Mouse (Mus musculus): Measurements from ENCODE around the gene Grb2.

The Grb2 gene

DNA sequence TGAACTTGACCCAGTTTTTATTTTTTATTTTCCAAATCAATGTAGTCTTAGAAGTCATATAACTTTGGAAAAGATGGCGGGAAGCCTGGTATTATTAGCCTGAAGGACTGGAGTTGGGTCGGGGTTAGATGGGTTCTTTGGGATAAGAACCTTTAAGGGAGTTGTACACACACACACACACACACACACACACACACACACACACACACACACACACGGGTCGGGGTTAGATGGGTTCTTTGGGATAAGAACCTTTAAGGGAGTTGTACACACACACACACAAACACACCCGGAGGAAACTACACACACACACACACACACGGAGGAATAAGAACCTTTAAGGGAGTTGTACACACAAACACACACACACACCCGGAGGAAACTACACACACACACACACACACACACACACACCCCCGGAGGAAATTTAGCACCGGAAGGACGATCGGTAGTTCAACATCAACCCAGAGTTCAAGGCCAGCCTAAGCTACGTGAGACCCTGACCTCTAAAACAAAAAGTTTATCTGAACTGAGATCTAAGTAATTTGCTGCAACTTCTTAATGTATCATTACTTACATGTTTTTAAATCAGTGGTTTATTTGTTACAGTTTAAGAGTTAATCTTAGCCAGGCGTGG is 79.8 kb downstream of the Grb2 start:
- no peak for DNase-seq (ENCODE audit: low read depth, low spot score)

DNA sequence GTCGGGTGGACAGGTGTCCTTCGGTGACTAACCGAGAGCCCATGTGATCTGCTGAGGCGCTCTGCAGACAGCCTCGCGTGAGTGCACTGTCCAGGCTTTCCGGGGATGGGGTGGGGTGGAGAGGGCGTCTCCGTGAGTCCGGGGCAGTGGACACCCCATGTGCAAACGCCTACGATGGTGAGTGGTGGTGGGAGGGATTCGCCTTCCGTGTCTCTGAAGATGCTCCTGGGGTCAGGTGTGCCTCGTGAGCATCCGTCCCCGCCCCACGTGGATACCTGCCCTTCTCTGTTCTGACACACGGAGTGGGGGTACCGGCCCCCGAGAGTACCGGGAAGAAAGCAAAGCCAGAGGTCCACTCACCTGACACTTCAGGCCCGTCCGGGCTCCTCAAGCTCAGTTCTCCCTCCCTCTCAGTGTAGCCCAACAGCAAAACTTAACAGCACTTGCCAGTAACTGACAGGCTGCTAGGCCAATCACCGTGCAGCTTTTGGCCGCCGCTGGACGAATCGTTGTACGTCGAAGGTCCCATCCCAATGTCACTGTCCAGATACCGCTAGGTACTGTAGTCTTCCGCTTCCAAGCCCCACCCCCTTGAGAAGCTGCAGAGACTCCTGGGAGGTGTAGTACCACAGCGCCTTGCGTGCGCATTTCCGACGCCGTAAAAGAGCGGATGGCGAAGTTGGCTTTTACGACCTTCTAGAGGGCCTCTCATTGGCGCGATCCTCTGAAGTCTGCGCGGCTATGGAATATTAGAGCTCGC is 80.5 kb downstream of the Grb2 start, which contains the start of gene Slc25a19:
Gene Slc25a19, minus strand, starts transcription at position 591 of the 760 bp plus-strand sequence.
- peak; percentile 99 for DNase-seq (ENCODE audit: low read depth, low spot score)

DNA sequence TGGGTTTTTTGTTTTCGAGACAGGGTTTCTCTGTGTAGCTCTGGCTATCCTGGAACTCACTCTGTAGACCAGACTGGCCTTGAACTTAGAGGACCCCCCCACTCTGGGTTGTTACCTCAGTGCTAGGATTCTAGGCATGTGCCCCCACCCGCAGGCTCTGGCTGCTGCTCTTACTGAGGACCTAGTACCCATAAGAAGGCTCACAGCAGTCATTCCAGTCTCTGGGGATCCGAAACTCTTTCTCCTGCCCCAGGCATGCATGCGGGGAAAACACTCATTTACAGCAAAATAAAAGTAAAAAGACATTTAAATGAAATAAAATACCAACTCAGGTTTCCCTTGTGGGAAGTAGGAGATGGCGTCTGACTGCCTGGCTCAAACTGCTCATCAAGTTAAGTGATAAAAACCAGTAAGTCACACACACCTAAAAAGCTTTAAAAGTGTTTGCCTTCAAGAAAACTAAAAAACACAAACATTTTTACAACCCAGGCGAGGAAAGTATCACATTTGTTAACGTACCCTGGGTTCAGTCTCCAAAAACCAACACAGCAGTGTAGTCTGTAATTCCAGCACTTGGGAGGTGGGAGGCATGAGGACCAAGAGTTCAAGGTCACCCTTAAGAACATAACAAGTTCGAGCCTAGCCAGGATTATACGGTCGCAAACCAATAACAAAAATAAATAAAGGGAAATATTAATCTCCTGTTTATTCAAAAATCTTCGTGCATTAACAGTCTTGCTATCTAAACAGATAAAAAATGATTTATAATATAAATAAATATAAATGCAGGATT is 81.4 kb downstream of the Grb2 start:
- no peak for DNase-seq (ENCODE audit: low read depth, low spot score)

DNA sequence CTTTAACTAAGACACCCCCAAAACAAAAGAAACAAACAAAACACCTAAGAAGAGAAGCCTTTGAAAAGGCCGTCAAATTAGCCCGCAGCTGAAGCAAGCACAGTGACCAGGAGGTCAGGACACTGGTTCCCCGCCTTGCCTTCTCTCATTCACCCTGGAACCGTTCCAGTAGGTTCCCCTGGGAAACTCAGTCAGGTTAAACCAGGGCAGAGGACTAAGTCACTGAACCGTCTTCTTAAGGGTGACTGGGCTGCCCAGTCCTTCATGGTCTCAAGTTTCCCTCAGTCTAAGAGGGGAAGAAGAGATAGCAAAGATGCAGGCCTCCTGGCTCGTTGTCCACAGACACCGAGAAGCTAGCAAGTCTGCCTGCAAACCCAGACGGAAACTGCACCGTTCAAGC is 82.5 kb downstream of the Grb2 start:
- DNase-seq (ENCODE audit: low read depth, low spot score): no peak

DNA sequence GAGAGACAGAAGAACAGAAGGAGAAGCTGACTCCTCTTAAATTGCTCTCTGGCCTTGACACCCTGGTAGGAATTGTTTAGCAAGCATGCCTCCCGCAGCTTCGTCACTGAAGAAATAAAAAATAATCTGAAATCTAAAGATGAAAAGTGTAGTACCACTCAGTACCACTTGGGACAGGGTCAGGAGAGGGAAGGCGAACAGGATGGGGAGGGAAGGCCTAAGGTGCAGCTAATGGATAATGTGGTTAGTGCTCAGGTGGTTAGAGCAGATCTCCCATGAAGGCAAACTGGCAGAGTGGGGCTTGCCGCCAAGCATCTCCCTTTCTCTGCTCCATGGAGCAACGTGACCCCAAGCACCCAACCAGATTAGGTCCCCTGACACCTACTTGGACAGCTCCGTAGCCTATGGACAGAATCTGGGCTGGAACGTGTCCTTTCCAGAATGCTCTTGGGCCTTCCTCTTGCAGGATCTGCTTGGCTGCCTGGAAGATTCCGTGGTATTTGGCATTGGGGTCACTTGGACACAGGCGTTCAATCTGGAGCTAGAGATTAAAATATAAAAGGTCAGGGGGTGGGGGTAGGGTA is 84.8 kb downstream of the Grb2 start:
- DNase-seq (ENCODE audit: low read depth, low spot score): no peak

DNA sequence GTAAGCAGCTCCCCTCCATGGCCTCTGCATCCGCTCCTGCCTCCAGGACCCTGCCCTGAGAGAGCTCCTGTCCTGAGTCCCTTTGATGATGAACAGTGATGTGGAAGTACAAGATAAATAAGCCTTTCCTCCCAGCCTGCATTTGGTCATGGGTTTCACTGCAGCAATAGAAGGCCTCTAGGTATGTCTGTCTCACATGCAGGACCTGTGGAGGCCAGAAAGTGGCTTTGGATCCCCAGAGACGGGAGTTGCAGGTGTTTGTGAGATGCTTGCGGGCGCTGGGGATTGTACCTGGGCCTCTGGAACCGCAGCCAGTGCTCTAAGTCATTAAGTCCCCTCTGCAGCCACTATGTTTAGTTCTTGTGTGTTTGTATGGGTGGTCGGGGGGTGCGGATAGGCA is 88.4 kb downstream of the Grb2 start:
- DNase-seq (ENCODE audit: low read depth, low spot score): no peak

DNA sequence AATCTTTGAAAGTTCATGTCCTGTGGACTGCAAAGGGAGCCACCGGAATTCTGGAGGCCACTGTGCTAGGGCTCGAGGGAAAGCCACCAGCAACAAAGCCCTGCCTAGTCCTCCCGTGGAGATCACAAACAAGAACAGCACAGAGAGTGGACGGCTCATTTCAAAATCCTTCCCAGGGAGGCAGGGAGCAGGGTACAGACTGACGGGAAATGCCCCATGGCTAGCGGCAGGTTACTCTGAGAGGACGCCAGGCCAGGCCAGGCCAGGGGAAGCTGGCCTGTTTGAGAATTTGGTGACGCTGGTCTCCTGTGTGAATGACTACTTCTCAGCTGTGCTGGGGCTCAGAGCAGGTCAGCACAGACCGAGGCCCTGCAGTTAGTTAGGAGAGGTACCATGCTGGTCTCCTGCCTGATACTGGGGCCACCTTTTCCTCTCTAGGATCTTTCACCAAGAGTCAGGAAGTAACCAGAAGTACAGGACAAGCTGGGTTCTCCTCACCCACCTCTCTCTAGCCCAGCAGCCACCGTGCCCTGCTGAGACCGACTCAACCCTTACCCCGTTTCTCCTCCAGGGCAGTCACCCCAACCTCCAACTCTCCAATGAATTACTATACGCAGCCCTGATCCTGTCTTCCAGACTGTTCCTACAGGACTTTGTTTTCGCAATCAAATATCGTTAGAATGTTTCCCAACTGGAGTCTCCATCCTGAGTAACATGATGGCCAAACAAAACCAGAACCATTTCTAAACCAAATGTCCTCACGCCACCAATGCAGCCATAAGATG is 89.5 kb downstream of the Grb2 start:
- DNase-seq (ENCODE audit: low read depth, low spot score): no peak

DNA sequence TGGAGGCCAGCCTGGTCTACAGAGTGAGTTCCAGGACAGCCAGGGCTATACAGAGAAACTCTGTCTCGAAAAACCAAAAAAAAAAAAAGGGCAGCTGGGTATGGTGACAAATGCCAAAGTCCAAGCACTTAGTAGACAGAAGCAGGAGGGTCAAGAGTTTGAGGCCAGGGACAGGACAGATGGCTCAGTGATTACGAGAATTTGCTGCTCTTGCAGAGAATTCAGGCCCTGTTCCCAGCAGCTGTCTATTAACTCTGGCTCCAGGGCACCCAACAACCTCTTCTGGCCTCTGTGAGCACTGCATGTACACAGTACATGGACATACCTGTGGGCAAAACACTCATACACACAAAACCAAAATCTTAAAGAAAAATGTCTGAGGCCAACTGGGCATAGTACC is 90.4 kb downstream of the Grb2 start:
- DNase-seq (ENCODE audit: low read depth, low spot score): no peak

DNA sequence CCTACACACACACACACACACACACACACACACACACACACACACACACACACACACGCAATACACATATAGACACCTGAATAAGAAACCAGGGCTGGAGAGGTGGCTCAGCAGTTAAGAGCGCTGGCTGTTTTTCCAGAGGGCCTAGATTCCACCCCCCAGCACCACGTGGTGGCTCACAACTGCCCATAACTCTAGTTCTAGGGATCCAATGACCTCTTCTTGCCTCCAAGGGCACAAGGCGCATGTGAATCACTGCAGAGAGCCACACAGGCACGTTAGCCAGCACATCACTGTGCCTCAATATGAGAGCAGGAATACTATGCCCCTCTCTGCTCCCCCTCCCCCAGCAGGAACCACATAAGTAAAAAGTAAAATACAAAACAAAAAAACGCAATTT is 91.5 kb downstream of the Grb2 start:
- DNase-seq (ENCODE audit: low read depth, low spot score): no peak

DNA sequence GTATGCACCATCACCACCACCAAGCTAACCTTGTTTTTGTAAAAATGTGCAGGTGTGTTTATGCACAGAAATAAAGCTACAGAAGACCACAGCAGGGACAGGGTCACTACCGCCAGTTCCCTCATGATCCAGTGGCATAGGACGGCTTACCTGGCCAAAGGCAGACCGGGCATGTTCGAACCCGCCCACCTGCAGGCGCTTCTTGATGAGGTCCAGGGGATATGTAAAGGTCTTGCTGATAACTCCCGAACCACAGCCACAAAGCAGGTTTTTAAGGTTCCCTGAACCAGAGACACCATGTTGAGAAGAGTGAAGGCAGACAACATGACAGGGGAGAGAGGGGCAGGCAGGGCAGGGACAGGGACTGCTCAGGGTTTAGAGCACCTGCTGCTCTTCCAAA is 92.0 kb downstream of the Grb2 start:
- DNase-seq (ENCODE audit: low read depth, low spot score): no peak

DNA sequence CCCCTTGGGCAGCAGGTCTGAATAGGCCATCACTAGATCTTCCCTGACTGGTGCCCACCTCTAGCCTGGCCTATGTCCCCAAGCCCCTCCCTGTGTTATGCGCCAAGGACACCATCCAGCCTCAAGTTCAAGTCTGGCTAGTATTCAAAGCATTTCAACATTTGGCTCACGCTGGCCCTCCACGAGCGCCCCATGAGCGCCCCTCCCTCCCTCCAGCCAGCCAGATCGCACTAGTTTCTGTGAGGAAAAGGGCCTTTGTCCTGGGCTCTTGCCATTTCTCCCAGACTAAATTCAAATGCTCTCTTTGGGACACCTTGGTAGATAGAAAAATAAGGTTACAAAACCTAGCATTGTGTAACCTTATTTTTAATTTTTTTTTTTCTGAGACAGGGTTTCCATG is 92.5 kb downstream of the Grb2 start:
- DNase-seq (ENCODE audit: low read depth, low spot score): no peak

DNA sequence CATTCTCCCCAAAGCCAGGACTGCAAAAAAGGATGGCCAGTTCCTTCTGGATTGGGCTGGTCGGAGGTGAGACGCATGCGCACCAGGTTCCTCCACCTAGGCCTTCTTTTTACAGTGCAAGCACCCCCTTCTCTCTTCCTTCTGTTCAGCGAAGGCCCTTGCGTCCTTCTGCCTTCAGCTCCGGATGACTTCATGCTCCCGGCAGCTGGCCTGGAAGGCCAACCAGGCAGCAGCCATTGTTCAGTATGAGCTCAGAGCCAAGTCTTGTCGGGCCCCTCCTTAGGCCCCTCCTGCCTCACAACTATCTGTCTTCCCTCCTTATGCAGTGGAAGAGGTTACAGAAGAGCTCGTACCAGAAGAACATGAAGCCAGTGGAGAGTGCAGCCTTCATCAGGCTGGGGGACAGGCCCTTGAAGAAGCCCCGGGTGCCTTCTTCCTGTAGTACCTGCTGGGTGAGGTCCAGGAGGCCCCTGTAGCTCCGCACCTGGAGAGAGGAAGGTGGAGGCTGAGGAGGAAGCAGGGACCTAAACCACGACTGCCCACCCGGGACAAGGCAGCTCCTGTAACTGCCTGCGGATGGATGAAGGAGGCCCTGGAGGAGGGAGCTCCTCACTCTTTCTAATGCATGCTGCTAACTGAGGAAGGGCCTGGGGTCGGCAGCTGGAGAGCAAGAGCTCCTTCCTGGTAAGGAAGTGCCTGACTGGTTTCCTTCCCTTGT is 93.1 kb downstream of the Grb2 start:
- no peak for DNase-seq (ENCODE audit: low read depth, low spot score)

DNA sequence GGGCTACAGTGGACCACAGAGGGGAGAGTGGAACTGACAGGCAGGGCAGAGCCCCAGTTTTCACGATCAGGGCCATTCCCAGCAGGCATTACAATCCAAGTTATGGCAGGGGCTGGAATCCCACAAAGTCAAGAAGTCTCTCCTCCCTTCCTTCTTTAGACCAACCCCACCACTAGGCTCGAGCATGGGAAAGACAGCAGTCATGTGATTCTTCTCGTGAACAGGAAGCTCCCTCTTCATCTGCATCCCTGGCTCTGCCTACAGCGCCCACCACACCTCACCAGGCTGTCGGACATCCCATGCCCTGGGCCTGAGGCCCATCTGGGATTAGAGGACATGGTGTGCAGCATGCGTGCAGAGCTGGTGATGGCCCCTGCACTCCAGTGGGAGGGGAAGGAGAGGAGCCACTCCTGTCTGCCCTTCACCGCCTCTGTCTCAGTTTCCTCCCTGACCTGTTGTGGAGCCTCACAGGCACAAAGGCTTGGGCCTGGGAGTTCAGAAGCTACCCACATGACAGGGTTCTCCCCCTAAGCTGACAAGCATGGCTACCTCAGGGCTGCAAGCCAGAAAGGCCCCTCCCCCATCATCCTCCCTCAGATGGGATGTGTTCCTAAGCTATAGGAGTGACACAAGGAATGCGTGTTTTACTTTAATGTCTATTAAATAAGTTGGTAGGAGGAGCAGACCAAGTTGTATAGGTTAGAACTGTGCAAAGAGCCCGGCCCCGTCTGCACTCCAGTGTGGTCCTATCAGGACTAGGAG is 93.9 kb downstream of the Grb2 start:
- DNase-seq (ENCODE audit: low read depth, low spot score): no peak

DNA sequence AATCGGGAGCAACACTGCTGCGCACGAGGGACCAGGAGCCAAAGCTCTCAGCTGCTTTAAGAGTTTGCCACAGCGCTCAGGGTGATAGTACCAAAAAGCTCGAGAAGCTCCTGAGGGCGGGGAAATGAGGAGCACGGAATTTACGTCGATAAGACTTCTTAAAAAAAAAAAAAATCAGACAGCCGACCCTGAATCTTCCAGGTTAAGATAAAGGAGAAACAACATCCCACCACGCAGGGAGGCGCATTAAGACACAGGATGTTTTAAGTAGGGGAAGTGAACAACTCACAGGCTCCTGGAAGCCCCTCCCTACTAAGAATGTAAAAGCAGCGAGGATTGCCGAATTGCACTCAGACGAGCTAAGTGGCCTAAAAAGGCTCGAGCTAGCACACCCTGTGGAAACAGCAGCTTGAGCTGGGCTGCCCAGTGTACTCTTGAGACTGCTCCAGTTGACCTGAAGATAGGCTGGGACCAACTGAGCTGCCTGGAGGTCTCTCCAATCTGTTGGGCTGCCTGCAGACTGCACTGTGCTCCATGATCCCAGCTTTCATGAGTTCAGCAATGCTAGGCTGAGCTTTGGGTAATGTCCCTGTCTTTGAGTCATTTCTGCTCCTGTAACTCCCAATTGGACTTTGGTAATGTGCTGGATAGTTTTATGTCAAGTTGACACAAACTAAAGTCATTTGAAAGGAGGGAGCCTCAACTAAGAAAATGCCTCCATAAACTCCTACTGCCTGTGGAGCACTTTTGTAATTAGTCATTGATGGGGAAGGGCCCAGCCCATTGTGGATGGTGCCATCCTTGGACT is 95.1 kb downstream of the Grb2 start:
- no peak for DNase-seq (ENCODE audit: low read depth, low spot score)

DNA sequence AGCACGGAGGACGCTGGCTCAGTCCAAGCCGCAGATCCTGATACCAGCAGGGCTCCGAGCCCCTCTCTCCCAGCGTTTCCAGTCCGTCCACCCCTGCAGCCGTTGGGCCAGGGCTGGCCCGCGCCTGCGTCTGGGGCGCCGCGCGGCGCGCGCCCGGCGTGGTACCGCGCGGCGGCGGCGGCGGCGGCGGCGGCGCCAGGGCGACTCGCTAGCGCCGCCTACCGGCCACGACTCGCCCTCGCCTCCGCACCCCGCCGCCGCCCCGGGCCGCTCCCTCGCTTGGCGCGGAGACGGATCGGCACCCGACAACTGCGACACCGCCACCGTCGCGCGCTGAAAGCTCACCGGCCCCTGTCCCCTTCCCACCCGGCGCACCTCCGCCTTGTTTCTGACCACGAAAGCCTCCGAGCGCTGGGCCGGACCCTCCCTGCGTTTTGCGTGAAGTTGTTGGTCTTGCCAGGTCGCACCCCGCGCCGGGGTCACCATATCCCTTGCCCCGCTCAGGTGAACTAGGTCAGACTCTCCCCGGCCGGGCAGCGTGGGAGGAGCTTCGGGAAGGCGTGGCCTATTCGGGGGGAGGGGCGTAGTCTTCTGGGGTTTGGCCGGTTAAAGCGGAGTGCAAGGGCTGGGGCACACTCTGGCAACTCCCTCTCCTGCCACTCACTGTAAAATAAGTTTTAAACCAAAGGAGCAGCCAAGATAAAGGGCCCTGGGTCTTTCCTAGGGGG is 95.8 kb downstream of the Grb2 start, which contains the start of gene Mif4gd:
Gene Mif4gd, minus strand, starts transcription at position 560 of the 728 bp plus-strand sequence.
- peak; percentile 84 for DNase-seq (ENCODE audit: low read depth, low spot score)

DNA sequence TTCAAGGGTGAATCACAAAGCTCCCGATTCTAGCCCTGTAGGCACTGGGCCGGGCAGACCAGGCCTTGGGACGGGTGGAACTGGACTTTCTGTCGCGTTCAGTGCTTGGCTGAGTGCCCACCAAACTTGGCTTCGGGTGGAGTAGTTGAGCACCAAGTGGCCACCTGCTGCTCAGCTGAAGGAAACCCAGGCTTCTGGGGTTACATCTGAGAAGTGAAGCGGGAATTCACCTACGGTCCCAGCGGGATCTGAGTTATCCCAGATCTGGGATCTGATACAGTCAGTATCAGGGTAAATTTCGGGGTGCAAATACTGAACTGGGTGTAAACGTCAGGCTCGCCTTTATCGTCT is 96.4 kb downstream of the Grb2 start:
- peak; percentile 41 for DNase-seq (ENCODE audit: low read depth, low spot score)

DNA sequence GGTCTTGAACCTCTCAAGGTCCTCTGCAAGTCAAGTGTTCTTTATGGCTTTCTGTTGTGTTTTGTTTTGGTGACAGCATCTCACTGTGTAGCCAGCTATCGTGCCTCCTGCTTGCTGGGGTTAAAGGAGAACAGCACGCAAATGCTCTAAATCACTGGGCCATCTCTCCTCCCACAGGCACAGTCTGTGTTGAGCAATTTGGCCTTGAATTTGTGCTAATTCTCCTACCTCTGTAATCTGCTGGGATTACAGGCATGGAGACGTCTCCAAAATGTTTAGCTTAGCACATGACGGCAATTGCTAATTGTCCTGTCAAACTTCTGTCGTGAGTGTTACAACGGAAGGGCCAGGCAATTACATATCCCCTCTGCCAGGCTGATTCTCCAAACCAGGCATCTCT is 97.2 kb downstream of the Grb2 start:
- no peak for DNase-seq (ENCODE audit: low read depth, low spot score)

DNA sequence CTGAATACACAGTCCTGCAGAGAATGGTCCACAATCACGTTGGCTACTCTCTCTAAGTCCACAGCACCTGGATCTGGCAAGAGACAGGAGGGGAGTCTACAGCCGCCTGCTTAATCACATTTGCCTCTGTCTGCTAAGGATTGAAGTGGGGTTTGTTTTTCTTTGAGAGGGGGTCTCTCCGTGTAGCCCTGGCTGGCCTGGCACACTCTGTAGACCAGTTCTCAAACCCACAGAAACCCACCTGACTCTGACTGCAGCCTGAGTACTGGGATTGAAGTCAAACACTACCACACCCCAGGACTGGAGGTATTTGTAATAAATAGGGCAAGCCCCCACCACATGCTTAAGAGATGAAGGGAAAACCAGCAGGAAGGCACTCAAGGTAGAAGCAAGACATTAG is 98.8 kb downstream of the Grb2 start:
- DNase-seq (ENCODE audit: low read depth, low spot score): no peak

Data from forelimb bud, embryonic 11.5 days (tissue).